Mouse (Mus musculus) lung, adult 2 months (tissue): Measurements from ENCODE around the gene Arfip1.

Experiments
- CTCF ChIP-seq: fragments of 200-500 bp; IDR thresholded peaks from 2 replicates; pipeline ENCODE4 v1.5.1; 2011; ENCODE audit warnings: mild to moderate bottlenecking, low read length, control low read depth; ENCODE audit not compliant: insufficient read depth
- POLR2A ChIP-seq: fragments of 200-500 bp; IDR thresholded peaks from 2 replicates; pipeline ENCODE4 v1.6.1; 2011; ENCODE audit warnings: low read depth, mild to moderate bottlenecking, control low read depth, low read length, borderline replicate concordance; ENCODE audit errors: extremely low read depth

- TF ChIP-seq POLR2A (no peak), CTCF (no peak)
These were observed 84.7 kb downstream of the Arfip1 start for GRCm38 (mm10) chr3:84497718-84498117.
